Mouse (Mus musculus): ENCODE results near the gene Slc6a16.
A peak's percentile ranks its signal among the peaks of the same experiment; 100 is the strongest.

The Slc6a16 gene

GRCm38 (mm10) chr7:45240633-45241388 lies at the start of gene Slc6a16:
Gene Slc6a16, plus strand, starts transcription at chr7:45241085.
- peak; percentile 59 for DNase-seq

- DNase-seq, result no peak
Measured at GRCm38 (mm10) chr7:45191161-45191560, 49.7 kb upstream of the Slc6a16 start.

- no peak for DNase-seq
Measured at GRCm38 (mm10) chr7:45191803-45192363, 49.0 kb upstream of the Slc6a16 start.

GRCm38 (mm10) chr7:45192585-45193310 lies 48.1 kb upstream of the Slc6a16 start:
- DNase-seq, result no peak

- no peak for DNase-seq
Measured at GRCm38 (mm10) chr7:45193406-45193805, 47.5 kb upstream of the Slc6a16 start.

GRCm38 (mm10) chr7:45193871-45194785 lies 46.8 kb upstream of the Slc6a16 start:
- no peak for DNase-seq

- no peak for DNase-seq
Measured at GRCm38 (mm10) chr7:45195341-45196175, 45.3 kb upstream of the Slc6a16 start.

GRCm38 (mm10) chr7:45196176-45196535 lies 44.7 kb upstream of the Slc6a16 start:
- DNase-seq, result no peak

GRCm38 (mm10) chr7:45196994-45197393 lies 43.9 kb upstream of the Slc6a16 start:
- no peak for DNase-seq

GRCm38 (mm10) chr7:45198435-45198834 lies 42.5 kb upstream of the Slc6a16 start:
- DNase-seq, result peak; percentile 76

- DNase-seq, result no peak
Measured at GRCm38 (mm10) chr7:45198961-45199360, 41.9 kb upstream of the Slc6a16 start.

- no peak for DNase-seq
Measured at GRCm38 (mm10) chr7:45202654-45203053, 38.2 kb upstream of the Slc6a16 start.

- DNase-seq, result peak; percentile 81
Measured at GRCm38 (mm10) chr7:45204380-45205143, 36.3 kb upstream of the Slc6a16 start, which contains the start of gene Ccdc155. Gene Ccdc155, minus strand, starts transcription at chr7:45204892.

GRCm38 (mm10) chr7:45208260-45208659 lies 32.6 kb upstream of the Slc6a16 start:
- no peak for DNase-seq

- no peak for DNase-seq
Measured at GRCm38 (mm10) chr7:45211070-45211469, 29.8 kb upstream of the Slc6a16 start.

- no peak for DNase-seq
Measured at GRCm38 (mm10) chr7:45211851-45212251, 29.0 kb upstream of the Slc6a16 start, which contains the start of gene Dkkl1. Gene Dkkl1, minus strand, starts transcription at chr7:45212147.

- no peak for DNase-seq
Measured at GRCm38 (mm10) chr7:45212356-45212755, 28.5 kb upstream of the Slc6a16 start.

- DNase-seq, result no peak
Measured at GRCm38 (mm10) chr7:45213708-45214107, 27.2 kb upstream of the Slc6a16 start.

- peak; percentile 46 for DNase-seq
Measured at GRCm38 (mm10) chr7:45215673-45216441, 25.0 kb upstream of the Slc6a16 start, which contains the start of gene Tead2. Gene Tead2, plus strand, starts transcription at chr7:45215753.
